Mouse (Mus musculus): ENCODE measurements around the gene Ehd1.
A peak's percentile ranks its signal among the peaks of the same experiment; 100 is the strongest.

The Ehd1 gene

GRCm38 (mm10) chr19:6333761-6334595 is 57.5 kb downstream of the Ehd1 start:
- DNase-seq (ENCODE audit: low read depth, low spot score), result no peak

DNA sequence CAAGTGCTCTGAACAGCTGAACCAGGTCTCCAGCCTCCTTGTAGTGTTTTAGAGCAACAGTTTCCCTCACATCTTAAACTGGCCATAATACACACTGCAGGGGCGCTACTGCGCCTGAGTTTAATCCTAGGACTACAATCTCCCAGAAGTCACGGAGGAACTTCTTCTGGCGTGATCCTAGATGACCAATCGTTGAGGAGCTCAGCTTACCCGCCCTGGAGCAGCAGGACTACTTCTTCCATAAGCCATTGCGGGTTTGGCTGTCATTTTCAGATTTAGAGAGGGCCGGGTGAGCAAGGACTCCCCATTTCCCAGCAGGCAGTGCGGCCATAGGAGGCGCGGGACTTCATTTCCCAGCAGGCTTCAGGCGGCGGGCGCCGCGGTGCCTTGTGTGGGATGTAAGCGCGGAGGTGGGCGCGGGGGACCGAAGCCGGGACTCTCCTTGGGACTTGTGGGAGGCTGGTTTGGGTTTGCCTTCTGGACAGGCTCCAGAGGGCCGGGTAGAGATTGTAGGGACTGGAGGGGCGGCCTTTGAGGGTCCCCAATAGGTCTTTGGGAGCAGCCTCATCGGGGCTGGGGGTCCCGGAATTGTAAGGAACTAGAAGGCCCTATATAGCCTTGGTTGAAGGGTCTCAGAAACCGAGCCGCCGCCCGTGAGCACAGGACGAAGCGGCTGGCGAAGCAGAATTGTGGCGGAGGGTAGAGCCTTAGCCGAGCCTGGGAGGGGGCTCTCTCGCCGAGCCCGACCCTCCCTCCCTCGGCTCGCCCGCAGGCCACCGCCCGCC is 58.3 kb downstream of the Ehd1 start, which contains the start of gene Men1:
Gene Men1, plus strand, starts transcription at position 307 of the 785 bp plus-strand sequence.
- peak; percentile 96 for DNase-seq (ENCODE audit: low read depth, low spot score)

- DNase-seq (ENCODE audit: low read depth, low spot score), result no peak
These were observed 58.9 kb downstream of the Ehd1 start for GRCm38 (mm10) chr19:6335458-6335827.

GRCm38 (mm10) chr19:6336920-6337319 is 60.4 kb downstream of the Ehd1 start:
- no peak for DNase-seq (ENCODE audit: low read depth, low spot score)

DNA sequence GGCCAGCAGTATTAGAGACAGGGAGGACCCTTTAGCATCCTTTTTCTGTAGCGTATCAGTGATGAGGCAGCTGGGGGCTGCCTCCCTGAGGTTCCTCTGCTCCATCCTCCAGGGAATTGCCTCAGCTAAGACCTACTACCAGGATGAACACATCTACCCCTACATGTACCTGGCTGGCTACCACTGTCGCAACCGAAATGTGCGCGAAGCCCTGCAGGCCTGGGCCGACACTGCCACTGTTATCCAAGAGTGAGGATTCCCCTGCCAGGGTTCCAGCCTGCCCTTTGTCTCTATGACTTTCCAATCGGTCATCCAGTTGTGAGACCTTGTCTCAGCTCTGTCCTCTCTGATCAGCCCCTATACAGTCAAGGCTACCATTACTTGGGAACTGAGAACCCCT is 61.6 kb downstream of the Ehd1 start:
- no peak for DNase-seq (ENCODE audit: low read depth, low spot score)

DNA sequence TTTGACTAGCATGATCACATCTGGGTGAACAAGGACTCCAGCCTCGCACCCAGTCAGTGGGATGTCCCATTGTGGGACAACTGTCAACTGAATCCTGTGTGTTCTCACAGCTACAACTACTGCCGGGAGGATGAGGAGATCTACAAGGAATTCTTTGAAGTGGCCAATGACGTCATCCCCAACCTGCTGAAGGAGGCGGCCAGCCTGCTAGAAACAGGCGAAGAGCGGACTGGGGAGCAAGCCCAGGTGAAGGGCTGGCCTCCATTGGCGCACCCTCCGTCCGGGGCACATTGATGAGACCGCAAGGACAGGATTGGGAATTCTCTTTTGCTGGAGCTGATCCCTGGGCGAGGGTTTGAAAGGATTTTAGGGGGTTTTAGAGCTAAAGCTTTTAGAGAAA is 62.2 kb downstream of the Ehd1 start:
- no peak for DNase-seq (ENCODE audit: low read depth, low spot score)

GRCm38 (mm10) chr19:6339191-6339590 is 62.7 kb downstream of the Ehd1 start:
- DNase-seq (ENCODE audit: low read depth, low spot score), result no peak

DNA sequence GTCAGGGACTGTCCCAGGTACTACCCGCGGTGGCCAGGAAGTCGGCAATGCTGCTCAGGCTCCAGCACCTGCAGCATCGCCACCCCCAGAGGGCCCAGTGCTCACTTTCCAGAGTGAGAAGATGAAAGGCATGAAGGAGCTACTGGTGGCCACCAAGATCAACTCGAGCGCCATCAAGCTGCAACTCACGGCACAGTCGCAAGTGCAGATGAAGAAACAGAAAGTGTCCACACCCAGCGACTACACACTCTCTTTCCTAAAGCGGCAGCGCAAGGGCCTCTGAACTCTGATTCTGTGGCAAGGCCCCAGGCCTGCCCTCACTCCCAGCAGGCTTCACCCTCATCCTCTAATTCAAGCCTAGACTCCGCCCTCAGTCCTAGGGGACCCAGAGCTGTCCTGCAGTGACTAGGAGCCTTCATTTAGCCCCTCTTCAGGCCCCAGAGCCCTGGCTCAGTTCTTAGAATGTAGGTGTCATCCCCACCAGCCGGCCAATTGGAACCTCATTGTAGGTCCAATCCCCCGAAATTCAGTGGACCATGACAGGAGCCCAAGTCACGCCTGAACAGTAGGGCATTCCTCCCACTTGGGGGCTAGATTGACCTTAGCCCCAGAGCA is 63.5 kb downstream of the Ehd1 start:
- no peak for DNase-seq (ENCODE audit: low read depth, low spot score)

DNA sequence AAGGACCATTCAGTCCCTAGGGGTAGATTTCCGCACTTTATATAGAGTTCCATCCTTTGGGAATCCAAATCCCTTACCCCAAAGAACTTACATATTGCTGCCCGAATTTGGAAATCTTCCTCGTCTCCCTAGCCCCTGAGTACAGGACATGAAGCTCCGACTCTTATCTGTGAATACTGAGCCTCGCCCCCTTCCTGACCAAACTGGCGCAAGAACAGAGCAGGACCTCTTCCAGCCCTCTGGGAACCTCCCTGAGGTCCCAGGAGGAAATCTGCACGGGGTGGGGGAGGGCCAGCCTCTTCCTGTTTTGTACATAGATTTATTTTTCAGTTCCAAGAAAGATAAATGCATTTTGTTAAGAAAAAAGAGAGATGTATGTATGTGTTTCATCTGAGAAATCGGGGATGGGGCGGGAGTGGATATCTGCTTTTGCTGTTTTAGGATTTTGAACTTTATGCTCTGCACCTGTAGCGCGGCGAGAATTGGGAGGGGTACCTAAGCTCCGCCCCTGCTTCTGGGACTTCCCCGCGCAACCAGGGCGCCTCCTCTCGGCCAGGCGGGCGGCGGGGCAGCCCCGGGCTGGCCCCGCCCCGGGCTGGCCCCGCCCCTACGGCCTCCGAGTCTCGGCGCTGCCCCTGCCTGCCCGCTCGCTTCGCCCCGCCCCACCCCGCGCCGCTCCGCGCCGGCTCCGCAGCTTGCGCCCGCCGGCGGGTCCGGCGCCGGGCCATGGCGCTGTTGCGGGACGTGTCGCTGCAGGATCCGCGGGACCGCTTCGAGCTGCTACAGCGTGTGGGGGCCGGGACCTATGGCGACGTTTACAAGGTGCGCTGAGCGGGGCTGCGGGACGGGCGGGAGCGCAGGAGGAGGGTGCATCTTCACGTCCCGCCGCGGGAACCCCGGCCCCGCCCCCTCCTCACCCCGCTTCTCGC is 64.3 kb downstream of the Ehd1 start, which contains the start of gene Map4k2:
Gene Map4k2, plus strand, starts transcription at position 612 of the 929 bp plus-strand sequence.
- DNase-seq (ENCODE audit: low read depth, low spot score), result no peak

- no peak for DNase-seq (ENCODE audit: low read depth, low spot score)
These were observed 65.0 kb downstream of the Ehd1 start for GRCm38 (mm10) chr19:6341453-6342077.

DNA sequence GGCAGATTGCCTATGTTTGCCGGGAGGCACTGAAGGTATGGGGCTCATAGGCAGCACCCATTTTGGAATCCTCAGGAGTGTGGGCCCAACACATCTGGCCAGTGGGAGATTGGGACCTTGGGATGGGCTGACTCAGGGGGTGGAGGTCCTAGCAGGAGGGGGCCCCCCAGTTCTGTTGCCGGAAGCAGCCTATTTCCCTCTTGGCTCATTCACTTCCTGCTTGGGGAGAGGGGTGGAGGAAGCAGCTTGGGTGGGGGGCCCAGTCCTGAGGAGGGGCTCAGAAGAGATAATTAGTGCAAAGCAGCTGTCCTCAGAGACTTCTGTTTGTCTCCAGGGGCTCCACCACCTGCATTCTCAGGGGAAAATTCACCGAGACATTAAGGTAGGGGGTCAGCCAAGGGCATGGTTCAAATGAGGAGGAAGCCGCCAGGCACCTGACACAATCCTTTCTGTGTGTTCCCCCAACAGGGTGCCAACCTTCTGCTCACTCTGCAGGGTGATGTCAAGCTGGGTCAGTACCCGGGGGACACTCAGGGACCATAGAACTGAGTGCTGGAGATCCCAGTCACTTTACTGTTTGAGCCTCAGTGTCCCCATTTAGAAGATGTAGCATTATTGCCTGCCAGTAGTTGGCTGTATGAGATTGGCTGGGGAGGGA is 65.9 kb downstream of the Ehd1 start:
- DNase-seq (ENCODE audit: low read depth, low spot score), result no peak

- no peak for DNase-seq (ENCODE audit: low read depth, low spot score)
These were observed 66.8 kb downstream of the Ehd1 start for GRCm38 (mm10) chr19:6343066-6343925.

DNA sequence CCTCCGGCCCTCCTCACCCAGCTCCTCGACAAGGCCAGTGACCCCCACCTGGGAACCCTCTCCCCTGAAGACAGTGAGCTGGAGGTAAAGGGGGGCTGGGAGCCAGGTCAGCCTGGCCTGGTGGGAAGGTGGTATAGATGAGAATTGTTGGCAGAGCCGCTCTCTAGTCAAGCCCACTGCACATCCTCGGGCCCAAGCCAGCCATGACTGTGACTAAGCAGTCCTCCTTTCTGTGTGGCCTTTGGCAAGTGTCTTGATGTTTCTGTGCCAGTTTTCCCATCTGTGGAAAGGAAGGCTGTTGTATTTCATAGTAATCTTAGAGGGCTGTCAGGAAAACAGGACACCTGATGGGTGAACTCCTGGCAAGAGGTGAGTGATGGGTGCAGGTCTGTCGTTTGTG is 67.5 kb downstream of the Ehd1 start:
- DNase-seq (ENCODE audit: low read depth, low spot score), result no peak

DNA sequence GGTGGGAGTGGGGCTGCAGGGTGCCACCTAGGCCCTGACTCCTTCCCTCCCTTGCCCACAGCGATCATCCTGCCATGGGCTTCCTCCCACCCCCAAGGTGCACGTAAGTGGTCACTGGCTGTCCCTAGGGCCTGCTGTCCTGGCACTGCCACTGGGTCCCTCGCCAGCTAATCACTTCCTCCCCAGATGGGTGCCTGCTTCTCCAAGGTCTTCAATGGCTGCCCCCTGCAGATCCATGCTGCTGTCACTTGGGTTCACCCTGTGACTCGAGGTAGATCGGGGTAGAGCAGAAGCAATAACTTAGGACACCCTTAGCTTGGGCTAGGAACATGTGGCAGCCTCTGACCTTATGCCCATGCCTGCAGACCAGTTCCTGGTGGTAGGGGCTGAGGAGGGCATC is 69.5 kb downstream of the Ehd1 start:
- DNase-seq (ENCODE audit: low read depth, low spot score), result no peak

DNA sequence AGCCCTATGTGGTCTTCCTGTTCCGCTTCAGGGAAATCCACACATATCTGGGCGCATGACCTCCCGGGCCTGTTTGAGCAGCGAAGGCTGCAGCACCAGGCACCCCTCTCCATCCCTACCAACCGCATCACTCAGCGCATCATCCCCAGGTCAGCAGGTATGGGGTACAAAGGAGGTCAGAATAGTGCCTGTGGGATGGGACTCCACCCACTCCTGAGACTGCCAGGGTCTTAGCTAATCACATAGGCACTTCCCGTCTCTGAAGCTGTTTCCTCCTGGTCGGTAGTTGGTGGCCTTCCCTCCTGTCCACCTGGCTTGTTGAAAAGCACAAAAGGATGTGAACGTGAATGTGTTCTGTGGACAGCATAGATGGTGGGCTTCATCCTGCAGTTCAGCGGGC is 70.1 kb downstream of the Ehd1 start:
- no peak for DNase-seq (ENCODE audit: low read depth, low spot score)

DNA sequence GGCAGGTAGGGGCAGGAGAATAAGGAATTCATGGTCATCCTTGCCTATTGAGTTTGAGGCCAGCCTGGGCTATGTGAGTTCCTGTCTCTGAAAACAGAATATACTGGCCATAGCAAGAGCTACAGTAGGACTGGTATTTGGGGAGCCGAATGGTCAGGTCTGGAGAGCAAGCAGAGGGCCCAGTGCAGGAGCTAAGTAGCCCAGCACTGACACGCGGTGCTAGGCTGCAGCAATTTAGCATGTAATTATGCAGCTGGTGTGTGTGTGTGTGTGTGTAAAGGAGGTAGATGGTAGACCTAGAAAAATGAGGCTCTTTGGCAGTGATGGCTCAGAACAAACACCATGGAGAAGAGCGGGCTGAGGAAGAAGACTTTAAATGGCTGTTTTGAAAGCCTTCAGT is 71.1 kb downstream of the Ehd1 start:
- DNase-seq (ENCODE audit: low read depth, low spot score), result no peak

GRCm38 (mm10) chr19:6348717-6349116 is 72.2 kb downstream of the Ehd1 start:
- DNase-seq (ENCODE audit: low read depth, low spot score), result no peak

DNA sequence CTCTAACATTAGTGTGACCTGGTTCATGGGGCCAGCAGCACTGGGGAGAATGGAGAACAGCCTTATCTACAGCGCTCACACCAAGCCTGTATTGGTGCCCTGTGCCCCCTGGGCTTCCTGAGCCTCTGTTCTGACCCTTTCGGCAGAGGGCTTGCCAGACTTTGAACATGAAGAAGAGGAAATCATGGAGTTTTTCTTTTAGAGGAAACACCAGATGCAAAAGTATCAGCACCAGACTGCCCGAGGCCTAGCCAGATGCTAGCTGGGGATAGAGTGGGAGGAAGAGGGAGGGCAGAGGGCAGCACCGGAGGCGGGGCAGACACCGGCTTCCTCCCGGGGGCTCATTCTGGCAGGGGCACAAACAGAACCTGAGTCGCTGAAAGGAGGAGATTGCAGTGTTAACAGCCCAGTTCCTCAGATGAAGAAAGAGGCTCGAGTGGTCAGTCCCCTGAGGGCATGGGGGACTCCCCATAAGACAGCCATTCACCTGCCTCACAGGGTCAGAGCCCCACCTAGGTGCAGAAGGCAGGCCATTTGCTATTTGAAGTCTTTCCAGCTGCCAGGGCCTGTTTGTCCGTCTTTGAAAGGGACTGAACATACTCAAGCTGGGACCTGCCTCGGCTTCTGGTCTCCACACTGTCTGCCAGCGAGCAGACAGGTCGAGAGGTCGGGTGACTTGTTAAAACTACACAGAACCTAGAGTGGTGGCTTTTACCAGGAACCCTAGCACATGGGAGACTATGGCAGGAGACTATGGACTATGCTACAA is 72.9 kb downstream of the Ehd1 start:
- no peak for DNase-seq (ENCODE audit: low read depth, low spot score)
